Mouse (Mus musculus): ENCODE data around the gene Trim8.

Gene Trim8

DNA sequence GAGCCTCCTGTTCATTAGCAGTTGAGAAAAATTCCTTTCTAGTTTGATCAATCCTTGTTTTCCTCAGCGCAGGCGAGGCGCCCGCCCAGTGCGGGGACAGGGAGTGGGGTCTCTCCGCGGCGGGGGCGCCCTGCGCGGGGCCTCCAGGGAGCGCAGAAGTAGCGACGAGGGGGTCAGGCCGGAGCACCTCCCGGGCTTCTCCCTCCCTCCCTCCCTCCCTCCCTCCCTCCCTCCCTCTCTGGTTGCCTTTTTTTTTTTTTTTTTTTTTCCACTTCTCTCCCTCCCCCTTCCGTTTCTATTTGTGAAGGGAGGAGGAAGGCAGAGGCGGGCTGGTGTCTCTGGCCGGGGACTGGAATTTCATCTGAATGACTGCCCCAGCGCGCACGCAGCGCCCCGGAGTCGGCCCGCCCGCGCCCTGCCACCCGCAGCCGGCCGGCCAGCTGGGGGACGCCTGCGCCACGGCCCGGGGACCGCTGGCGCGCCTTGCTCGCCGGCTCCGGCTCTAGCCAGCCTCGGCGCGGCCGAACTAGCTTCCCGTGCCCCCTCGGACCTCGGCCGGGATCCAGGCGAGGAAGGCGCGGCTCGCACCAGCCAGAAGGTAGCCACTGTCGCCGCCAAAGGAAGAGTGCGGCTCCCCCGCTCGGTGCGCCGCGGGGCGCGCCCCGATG is at the start of gene Trim8:
Gene Trim8, plus strand, starts transcription at position 302 of the 668 bp plus-strand sequence.
- peak in 1 of 2 experiments; percentile 66 for DNase-seq (ENCODE audit: low read depth in 1 of 2, low spot score in 2 of 2)

DNA sequence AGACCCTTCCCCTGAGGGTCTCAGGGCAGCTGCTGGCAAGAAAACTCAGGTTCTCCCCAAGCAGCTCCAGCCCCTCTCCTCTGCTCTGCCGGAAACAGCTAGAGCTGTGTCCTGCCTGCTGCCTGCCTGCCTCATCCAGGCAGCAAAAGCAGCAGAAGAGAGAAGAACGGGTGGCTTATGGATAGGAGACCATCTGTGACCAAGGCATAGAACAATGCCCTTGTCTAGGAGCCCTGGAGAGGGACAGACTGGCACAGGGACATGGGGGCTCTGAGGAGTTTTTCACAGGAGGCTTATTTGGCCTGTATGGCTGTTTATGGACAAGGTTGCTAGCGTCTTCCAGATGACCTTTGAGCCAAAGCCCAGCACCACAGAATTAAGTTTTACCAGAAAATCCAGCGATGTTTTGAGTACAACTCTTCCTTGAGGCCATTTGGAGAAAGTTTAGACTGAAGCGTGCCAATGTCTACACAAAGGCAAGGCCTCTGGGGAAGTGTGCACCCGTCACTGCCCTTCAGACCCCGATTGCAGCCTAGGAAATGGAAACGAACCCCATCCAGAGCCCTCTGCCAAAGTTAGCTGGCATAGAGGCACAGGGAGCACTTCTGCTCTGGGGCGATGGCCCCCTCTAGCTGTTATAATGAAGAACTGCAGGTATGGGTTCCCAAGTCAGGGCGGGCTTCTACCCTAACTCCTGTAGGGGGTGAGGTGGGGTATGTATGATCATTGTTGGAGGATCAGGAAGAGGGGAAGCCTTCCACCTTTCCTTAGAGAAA is 49.3 kb upstream of the Trim8 start:
- DNase-seq (ENCODE audit: low read depth in 1 of 2, low spot score in 2 of 2): peak in 1 of 2 experiments; percentile 15

DNA sequence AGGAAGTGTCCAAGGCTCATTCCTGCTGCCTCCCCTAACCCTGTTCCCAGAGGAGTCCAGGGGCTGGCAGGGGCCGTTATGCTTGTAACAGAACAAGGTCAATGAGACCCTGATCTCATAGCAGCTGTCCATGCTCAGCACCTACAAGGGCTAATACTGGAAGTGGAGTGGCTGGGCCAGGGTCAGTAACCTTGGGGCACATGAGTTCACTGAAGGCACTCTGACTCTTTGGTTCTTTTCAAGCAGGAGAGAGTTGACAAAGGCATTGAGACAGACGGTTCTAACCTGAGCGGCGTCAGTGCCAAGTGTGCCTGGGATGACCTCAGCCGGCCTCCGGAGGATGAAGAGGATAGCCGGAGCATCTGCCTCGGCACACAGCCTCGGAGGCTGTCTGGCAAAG is 48.6 kb upstream of the Trim8 start:
- DNase-seq (ENCODE audit: low read depth in 1 of 2, low spot score in 2 of 2): no peak

DNA sequence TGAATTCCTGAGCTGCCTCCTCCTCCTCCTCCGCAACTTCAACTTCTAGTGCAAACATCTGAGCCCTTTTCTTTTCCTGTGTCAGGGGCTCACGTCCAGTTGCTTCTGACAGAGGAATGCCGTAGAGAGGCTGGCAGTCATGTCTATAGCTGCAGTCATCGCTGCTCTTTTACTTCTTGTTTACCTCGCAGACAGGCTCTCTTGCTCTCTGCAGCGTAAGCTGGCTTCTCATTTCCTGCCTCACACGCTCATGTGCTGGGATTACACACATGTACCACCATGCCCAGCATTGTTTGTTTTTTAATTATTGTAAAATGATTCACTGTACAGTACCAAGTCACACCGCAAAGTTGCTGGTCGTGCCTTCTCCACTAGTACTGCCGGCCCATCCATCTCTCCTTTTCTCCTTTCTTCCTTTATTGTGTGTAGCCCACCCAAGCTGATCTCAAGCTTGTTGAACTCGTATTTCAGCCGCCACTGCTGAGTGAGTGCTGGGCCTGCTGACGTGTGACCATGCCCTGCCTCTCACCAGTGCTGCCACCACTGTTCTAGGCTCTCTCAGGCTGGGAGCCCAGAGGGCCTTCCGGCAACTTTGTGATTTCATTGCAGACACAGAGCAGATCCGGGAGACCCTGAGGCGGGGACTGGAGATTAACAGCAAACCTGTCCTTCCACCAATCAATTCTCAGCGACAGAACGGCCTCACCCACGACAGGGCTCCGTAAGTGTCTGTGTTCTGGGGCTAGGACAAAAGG is 47.2 kb upstream of the Trim8 start:
- DNase-seq (ENCODE audit: low read depth in 1 of 2, low spot score in 2 of 2): no peak

DNA sequence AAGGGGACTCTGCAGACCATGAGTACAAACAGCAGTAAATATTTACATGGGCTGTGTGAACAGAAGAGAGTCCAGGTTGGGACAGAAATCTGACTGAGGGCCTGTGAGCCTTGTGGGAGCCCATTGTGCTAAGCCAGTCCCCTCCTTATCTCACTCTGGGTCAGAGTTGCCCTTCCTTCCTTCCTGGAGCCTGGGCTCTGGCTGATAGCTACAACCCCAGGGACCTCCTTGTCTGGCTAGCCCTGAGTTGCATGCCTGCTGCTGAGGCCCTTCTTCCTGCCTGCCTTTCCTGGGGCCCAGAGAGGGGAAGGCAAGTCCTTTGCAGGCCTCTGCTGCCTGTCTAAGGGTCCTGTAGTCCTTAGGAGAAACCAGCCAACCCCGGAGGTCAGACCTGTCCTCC is 46.5 kb upstream of the Trim8 start:
- DNase-seq (ENCODE audit: low read depth in 1 of 2, low spot score in 2 of 2): no peak

DNA sequence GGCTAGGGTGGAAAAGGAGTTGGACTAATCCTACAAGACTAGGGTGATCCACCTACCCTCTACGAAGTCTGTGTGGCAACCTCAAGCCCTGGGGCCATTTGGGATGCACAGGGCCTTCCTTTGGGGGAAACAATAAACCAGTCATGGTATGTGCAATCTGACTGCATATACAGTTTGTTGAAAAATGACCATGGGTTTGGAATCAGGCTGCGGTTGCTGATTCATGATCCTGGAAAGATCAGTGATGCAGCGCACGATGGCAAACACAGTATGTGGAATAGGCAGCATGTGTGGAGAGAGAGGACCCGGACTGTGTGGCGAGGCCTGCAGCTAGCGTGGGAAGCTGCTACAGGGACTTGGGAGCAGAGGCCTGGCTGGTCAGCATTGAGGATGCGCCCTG is 45.9 kb upstream of the Trim8 start:
- no peak for DNase-seq (ENCODE audit: low read depth in 1 of 2, low spot score in 2 of 2)

DNA sequence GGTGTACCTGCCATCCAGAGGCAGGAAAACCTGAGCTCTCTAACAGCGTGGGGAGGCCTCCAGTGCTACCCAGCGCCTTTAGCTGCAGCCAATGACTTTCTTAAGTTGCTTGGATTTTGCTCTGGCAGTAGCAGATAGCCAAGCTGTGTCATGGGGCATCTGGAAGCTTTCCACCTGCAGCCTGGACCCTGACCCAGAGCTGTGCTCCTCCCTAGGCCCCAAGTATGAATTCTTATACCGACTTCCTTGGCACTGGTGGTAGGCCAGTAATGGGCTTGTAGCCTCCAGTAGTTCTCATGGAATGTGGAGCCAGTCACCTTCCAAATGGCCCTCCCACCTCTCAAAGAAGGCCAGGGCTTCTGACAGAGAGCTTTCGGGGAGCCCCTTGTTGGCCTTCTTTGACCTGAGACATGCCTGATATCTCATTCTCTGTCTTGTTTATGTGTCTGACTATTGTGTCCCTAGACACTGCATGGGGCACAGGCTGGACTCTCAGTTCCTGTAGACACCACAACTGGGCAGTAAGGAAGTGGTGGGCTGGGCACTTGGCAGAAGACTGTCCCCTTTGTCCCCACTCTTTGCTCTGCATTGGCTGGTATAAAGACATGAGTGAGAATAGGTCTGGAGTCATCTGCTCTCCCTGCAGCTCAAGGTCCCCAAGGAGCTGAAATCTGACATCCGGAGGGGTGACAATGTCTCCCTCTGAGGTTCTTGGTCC is 45.3 kb upstream of the Trim8 start:
- no peak for DNase-seq (ENCODE audit: low read depth in 1 of 2, low spot score in 2 of 2)

DNA sequence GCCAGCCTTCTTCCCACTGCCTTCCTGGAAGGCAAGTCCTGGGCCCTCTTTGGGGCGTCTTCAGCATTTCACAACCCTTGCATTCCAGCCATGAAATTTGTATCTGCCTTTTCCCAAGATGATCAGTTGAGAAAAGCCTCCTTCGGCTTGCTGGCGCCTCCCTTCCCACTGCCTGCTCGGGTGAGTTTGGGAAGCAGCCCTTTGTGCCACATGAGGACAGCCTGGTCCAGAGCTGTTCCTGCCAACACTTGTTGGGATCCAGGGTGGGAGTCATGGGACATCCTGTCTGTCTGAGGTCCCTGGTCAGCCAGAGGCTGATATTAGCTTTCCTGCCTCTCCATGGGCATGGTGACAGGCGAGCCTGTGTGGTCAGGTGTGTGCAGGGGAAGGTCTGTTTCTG is 43.7 kb upstream of the Trim8 start:
- DNase-seq (ENCODE audit: low read depth in 1 of 2, low spot score in 2 of 2): no peak

DNA sequence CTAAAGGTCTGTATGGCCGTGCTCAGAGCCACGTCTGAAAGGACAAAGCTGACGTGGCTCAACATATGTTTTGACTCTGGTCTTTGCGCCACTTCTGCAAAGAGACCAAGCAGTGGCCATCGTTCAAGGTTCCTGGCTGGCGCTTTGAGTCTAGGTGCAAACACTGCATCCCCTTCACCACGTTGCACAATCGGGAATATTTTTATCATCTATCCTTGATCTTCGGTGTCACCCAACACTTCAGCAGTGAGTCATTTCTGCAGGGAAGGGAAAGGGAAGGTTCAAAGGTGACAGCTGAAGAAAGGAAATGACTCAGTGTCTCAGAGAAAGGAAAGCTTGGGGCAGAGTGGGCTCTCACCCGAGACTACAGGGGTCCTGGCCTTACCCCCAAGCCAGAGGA is 42.2 kb upstream of the Trim8 start:
- no peak for DNase-seq (ENCODE audit: low read depth in 1 of 2, low spot score in 2 of 2)

DNA sequence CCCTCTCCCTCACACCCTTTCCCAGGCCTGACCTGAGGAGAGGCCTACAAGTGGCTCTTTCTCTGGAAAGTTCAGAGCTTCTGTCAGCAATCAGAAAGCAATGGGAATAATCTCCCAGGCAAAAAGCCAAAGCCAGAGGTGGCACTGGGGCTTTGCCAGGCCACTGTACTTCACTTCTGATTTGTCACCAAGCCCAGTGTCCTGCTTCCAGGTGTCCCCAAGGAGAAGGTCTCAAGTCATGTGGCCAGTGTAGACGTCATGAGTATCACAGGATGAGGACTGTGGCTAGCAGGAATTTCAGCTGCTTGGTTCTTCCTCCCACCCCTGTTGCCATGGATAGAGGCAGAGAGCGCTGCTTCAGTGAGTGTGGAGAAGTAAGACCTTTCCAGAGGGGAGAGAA is 41.6 kb upstream of the Trim8 start:
- DNase-seq (ENCODE audit: low read depth in 1 of 2, low spot score in 2 of 2): no peak

DNA sequence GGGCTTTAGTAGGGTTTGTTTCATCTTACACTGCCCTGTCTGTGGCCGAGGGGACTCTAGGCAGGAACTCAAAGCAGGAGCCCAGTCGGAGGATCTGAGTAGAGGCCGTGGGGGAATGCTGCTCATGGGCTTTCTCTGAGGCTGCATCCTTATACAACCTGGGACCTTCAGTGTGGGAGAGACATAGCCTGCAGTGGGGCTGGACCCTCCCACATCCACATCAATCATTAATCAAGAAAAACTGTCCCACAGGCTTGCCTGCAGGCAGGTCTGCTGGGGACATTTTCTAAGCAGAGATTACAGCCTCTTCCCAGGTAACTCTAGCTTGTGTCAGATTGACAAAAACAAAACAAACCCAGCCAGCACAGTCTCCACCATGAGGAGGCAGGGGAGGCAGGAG is 38.9 kb upstream of the Trim8 start:
- no peak for DNase-seq (ENCODE audit: low read depth in 1 of 2, low spot score in 2 of 2)

DNA sequence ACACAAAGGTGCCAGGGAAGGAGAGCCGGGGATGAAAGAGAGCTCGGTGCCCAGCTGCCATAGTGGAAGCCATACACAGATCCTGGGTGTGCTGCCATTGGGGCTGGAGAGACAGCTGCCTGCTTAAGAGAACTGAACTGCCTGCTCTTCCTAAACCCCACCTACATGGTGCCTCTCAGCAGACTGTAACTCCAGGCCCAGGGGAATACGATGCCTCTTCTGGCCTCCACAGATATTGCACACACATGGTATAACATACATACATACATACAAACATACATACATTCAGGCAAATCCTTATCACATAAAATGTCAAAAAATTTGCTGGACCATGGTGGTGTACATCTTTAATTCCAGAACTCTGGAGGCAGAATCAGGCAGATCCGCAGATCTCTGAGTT is 38.1 kb upstream of the Trim8 start:
- no peak for DNase-seq (ENCODE audit: low read depth in 1 of 2, low spot score in 2 of 2)

DNA sequence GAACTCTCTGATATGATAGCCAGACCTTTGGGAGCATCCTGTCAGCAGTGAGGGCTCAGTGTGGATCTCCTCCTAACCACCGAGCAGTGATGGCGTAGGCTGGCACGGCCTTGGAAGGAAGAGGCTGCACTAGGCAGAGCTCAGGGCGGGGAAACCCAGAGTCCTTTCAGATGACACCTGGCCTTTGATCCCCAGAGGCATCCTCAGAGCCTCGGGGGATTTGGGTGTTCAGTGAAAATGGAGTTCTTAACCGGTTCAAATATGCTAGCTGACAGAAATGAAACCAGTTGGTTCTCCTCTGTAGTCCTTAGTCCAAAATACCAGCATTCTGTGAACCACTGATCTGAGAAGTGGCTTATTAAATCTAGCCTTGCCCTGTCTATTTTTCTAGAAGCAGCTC is 35.3 kb upstream of the Trim8 start:
- no peak for DNase-seq (ENCODE audit: low read depth in 1 of 2, low spot score in 2 of 2)

DNA sequence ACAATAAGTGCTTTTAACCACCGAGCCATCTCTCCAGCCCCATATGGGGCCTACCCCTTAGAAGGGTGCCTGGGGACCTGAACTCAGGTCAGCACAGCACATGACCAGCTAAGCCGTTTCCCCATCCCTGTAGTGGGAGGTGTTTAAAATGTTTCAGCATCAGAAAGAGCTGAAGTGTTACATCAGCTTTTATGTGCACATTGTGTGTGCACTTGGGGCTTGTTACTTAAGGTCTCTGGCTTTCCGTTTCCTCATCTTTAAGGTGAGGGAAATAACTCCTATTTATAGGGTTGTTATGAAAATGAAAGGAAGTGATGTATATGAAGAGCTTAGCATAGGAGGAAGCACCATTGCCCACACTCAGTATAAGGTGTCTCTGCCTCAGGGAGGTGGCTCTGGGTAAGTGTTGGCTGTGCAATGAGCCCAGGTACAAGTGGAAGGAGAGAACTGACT is 34.4 kb upstream of the Trim8 start:
- no peak for DNase-seq (ENCODE audit: low read depth in 1 of 2, low spot score in 2 of 2)

DNA sequence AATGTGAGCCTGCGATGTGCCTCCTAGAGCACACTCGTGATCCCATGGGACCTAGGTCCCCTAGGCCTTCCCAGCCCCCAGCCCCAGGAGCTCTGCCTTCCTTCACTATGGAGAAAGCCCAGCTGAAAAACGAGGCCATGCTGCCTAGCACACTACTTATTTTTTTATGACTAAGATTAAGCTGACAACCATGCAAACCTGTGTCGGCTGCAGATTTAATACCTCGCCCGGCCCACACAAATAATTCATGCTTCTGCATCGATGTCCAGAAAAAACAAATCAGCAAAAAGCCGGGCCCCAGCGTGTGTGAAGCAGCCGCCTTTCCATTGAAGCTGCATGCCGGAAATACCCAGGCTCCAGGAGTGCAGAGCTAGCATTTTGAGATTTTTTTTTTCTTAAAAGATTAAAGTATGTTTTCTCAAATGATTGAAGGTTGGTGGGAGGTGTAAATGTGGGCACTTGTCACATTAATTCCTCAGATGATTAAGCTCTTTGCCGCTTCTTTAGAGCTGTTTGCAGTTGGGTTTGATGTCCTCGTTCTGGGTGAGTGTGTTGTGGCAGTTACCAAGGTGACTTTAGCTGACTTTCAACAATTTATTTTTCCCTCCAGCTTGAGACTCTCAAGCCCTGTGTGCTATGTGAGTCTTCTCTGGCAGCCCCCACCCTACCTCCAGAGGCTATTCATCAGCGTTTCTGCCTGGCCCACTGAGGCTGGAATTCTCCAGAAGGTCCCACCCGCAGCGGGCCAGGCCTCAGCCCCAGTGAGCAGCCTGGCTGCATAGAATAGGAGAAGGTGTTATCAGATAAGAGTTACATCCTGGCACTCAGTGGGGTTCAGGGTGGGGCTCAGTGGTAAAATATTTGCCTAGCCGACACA is 30.9 kb upstream of the Trim8 start:
- no peak for DNase-seq (ENCODE audit: low read depth in 1 of 2, low spot score in 2 of 2)

DNA sequence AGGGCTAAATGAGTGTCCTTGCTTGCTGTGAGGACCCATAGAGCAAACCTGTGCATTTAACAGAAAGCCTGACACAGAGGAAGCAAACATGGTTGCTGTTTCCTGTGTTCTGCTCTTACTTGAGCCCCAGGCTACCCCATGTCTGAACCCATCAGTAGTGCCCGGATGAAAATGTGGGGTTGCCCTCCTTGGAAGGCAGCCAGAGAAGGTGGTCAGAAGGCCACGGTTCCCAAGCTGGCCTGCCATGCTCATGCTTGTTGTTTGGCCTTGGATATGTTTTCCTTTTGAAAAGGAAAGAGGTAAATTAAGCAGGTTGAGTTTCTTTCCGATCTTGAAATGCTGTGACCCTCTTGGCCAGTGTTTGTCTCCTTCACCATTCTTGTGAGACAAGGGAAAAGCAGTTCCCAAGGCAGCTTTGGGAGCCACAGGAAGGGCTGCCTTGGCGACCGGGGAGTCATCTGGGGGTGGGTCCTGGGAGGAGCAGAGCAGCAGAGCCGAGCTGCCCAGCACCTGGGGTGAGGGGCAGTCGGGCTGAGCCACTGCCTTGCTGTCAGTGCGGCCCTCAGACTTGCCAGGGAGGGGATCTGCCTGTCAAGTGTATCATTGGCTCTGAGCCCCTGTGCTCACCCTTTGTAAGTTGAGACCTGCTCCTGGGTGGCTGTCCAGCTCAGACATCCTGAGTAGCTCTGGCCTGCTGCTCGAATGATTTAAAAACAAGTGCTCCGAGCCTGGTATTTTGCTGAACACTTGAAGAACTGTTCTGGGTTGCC is 30.0 kb upstream of the Trim8 start:
- no peak for DNase-seq (ENCODE audit: low read depth in 1 of 2, low spot score in 2 of 2)

DNA sequence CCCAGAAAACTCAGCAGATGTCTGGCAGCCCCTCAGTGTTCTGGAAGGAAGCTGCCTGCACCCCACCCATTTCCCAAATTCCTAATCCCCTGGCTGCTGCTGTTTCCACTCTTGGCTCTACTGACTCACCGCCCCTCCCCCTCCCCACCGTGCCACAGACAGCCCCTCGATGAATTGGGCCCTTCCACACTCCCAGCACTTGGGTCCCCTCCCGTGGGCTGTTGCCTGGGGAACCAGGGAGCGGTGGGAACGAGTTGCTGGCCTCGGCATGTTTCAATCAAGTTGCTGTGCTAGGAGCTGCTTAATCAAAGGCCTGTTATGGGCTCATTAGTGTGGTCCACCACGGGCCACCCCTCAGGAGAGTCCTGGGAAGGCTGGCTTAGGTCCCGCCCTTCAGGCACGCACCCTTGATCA is 24.1 kb upstream of the Trim8 start:
- no peak for DNase-seq (ENCODE audit: low read depth in 1 of 2, low spot score in 2 of 2)

DNA sequence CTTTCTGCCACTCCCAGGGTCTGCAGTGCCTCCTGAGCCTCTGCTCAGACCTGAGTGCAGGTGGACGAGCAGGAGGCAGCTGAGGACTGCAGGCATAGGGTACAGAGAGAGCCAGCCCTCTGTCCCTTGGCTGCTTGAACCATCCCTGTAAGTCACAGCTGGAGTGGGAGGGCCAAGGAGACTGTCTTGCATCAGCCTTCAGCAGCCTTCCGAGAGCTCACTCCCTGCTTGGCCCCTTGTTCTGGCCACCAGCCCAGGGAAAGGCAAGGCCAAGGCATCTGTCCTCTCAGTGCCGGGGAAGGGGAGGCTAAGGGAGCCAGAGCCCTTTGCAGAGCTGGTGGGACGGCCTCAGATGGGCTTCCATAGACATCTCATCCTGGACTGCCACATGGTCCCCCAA is 23.3 kb upstream of the Trim8 start:
- no peak for DNase-seq (ENCODE audit: low read depth in 1 of 2, low spot score in 2 of 2)

DNA sequence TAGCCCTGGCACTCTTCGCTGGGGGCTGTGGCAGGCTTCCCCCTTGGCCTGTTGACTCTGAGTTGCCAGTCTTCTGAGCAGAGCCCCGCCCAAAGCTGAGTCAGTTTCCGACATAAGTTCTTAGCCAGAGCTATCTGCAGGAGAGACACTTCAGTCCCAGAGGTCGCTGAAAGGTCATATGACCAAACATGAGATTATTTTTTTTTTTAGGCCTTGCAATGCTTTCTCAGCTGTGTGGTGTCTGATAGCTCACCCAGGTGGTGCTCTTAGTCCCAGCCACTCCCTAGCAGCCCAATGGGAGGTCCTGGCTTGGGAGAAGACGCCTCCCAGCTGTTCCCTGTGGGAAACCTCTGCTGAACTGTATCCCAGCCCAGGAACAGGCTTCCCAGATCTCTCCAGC is 22.7 kb upstream of the Trim8 start:
- DNase-seq (ENCODE audit: low read depth in 1 of 2, low spot score in 2 of 2): no peak
